Mouse (Mus musculus) MEL (cell line): ENCODE results near the gene Orc4.

Experiments used
- ETS1 ChIP-seq: IDR thresholded peaks from 2 replicates; pipeline ENCODE4 v1.6.1; 2012; ENCODE audit warnings: low read depth, mild to moderate bottlenecking, inconsistent platforms, low read length, improper control_type of control experiment, moderate library complexity
- MYC ChIP-seq: IDR thresholded peaks from 2 replicates; pipeline ENCODE4 v1.6.1; 2011; ENCODE audit warnings: low read depth, mild to moderate bottlenecking, low read length, improper control_type of control experiment, moderate library complexity
- POLR2A ChIP-seq, 2 experiments: IDR thresholded peaks; 2 replicates each; pipeline ENCODE4 v1.6.1; 2011 to 2012; ENCODE audit warnings: low read length in 2 of 2, mild to moderate bottlenecking in 2 of 2, control low read depth in 1 of 2, improper control_type of control experiment in 1 of 2, low read depth in 1 of 2, moderate library complexity in 1 of 2; ENCODE audit not compliant: control insufficient read depth in 1 of 2, insufficient read depth in 1 of 2, poor library complexity in 1 of 2
- ZC3H11A ChIP-seq: IDR thresholded peaks from 2 replicates; pipeline ENCODE4 v1.6.1; 2012; ENCODE audit warnings: low read depth, mild to moderate bottlenecking, inconsistent platforms, low read length, improper control_type of control experiment

DNA sequence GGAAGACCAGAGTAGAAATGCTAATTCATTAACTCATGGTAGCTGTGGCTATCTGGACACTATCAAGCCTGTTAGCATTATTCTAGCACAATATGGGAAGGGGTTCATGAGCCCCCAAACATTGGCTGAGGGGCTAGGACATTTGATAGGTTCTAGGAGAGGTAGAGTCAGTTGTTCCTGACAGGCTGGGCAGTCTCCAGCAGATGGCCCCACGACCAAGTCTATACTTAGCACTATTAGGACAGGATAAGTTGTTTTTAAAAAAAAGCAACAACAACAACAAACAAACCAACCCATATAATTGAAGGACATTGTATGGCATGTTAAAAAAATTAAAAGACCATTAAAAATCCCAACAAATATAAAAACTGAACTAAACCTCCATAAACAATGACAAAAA is 35.9 kb downstream of the Orc4 start:
- no peak for TF ChIP-seq ZC3H11A
- TF ChIP-seq ETS1, result no peak
- TF ChIP-seq MYC, result no peak
- TF ChIP-seq POLR2A (IDR thresholded peaks at IDR 0.05; ENCODE audit: control insufficient read depth in 1 of 2, insufficient read depth in 1 of 2, low read depth in 1 of 2, low read length in 2 of 2, poor library complexity in 1 of 2), result no peak
